Mouse (Mus musculus) cortical plate, adult 2 months (tissue): ENCODE measurements around the gene Ak5. TPM values are rescaled to one million over a fixed set of nuclear protein-coding genes. Genes with fewer than 3 reads are reported as not detected.

Source experiments
- H3K27ac ChIP-seq: fragments of 200-500 bp; 2 replicates; pipeline ENCODE4 v1.5.1; 2012; ENCODE audit warnings: low read length, control low read depth, inconsistent platforms; ENCODE audit not compliant: insufficient read depth
- H3K4me1 ChIP-seq: fragments of 200-500 bp; 2 replicates; pipeline ENCODE4 v1.6.1; 2011; ENCODE audit warnings: low read length; ENCODE audit not compliant: control insufficient read depth, insufficient read depth
- H3K4me3 ChIP-seq: fragments of 200-500 bp; 2 replicates; pipeline ENCODE4 v1.5.1; 2011; ENCODE audit warnings: mild to moderate bottlenecking, low read length, control low read depth; ENCODE audit not compliant: insufficient read depth
- CTCF ChIP-seq: fragments of 200-500 bp; IDR thresholded peaks from 2 replicates; pipeline ENCODE4 v1.5.1; 2011; ENCODE audit warnings: mild to moderate bottlenecking, control low read depth, low read length; ENCODE audit not compliant: insufficient read depth; ENCODE audit errors: extremely low read depth
- POLR2A ChIP-seq: fragments of 200-500 bp; IDR thresholded peaks from 2 replicates; pipeline ENCODE4 v1.6.1; 2011; ENCODE audit warnings: mild to moderate bottlenecking, low read length, control low read depth; ENCODE audit not compliant: insufficient read depth; ENCODE audit errors: extremely low read depth
- polyA plus RNA-seq: library from polyadenylated mRNA; depleted of rRNA; stranded (reverse); fragments of >200 nt; gene quantifications from 2 replicates; pipeline ENCODE4 v1.2.3, GENCODE M21; 2012

Gene Ak5
- polyA plus RNA-seq, 1 experiment, result 53.8 TPM

DNA sequence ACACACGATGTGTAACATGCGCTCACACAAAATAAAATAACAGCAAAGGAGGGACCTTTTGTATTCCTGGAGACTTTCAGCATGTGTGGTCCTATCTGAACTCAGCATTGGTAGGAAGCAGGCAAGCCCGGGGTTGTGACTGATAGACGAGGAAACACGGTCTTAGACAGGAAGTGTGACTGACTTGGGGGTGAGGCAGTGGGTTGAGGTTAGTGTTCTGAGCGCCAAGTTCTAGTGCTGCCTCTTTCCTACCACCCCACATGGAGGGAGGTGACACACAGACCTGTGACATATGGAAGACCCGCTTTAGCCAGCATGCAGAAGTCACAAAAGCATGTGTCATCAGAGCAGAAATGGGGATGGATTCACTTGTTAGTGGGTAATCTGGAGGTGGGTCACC, 158.9 kb downstream of the Ak5 start:
- Histone ChIP-seq H3K27ac (no peak overlapping the region), H3K4me3 (no peak overlapping the region), H3K4me1 (peaks cover 3% of the 10 kb centered on the region; the same call in 1 of the 2 replicates)
- TF ChIP-seq POLR2A, result no peak
- TF ChIP-seq CTCF, result no peak

DNA sequence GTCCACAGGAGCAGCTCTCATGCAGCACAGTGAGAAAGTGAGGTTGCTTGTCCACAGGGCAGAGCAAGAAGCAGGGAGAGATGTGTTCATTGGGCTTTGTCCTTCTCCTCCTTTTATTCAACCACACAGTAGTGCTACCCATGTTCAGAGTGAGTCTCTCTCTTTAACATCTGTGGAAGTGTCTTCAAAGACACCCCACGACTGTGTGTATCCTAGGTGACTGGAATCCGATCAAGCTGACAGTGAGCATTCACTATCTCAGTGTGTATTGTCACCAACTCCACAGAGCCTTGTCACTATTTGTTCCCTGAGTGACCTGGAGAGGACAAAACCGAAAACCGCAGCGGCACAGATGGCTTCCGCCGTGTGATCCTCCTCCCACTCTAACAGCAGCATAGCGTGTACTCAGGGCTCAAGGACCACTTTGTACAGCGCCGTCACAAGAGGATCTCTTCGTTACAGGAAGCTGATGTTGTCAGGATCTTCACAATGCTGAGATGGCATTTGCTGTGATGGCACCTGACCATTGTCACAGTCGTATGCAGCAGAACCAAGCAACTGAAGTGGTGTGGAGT, 159.7 kb downstream of the Ak5 start:
- Histone ChIP-seq H3K27ac (no peak overlapping the region), H3K4me1 (peaks cover 2% of the 10 kb centered on the region; the same call in 1 of the 2 replicates), H3K4me3 (no peak overlapping the region)
- TF ChIP-seq POLR2A (no peak), CTCF (no peak)

GRCm38 (mm10) chr3:152507900-152508299, 160.3 kb downstream of the Ak5 start:
- H3K4me1 ChIP-seq, result 0 out of 2 replicates have a peak, but pooled peaks cover 2% of the 10 kb centered on the region
- TF ChIP-seq CTCF (no peak), POLR2A (no peak)
- H3K4me3 ChIP-seq, result no peak overlapping the region
- no peak overlapping the region for H3K27ac ChIP-seq

DNA sequence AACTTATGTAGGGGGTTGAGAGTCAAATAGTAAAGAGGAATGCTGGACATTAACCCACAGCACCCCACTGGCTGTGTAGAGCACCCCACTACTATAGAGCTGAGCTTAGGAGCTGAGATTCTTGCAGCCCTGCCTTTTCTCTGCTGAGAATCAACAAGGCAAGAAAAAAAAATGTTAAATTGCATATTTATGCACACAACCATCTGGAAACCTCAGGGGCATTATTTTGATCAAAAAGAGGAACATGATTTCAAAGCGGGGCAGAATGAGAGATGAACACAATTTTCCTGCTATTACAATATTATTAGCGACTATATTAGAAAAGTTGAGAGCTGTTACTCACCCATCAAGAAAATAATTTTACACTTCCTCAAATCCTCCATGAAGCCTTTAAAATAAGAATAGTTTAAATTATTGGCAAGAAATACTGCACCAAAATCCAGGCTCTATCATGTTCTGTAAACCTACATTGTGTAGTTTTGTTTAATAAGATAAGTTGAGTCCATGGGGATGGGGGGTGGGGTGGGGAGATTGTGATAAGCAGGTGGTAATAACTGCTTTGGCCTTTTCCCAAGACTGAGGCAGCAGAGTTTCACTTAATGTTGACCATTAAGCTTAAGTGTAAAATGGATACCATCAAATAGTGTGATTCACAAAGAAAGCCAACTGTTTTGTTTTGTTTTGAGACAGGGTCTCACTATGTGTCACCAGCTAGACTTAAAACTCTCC, 169.0 kb downstream of the Ak5 start:
- Histone ChIP-seq H3K4me1 (0 out of 2 replicates have a peak, but pooled peaks cover 2% of the 10 kb centered on the region), H3K27ac (no peak overlapping the region), H3K4me3 (no peak overlapping the region)
- TF ChIP-seq POLR2A (no peak), CTCF (no peak)

- 0 out of 2 replicates have a peak, but pooled peaks cover 2% of the 10 kb centered on the region for H3K4me1 ChIP-seq
- H3K27ac ChIP-seq, result no peak overlapping the region
- TF ChIP-seq CTCF (no peak), POLR2A (no peak)
- H3K4me3 ChIP-seq, result no peak overlapping the region
Observed at GRCm38 (mm10) chr3:152497842-152498241, 170.3 kb downstream of the Ak5 start.

- Histone ChIP-seq H3K27ac (no peak overlapping the region), H3K4me3 (no peak overlapping the region), H3K4me1 (0 out of 2 replicates have a peak, but pooled peaks cover 2% of the 10 kb centered on the region)
- no peak for TF ChIP-seq POLR2A
- TF ChIP-seq CTCF, result no peak
Observed at GRCm38 (mm10) chr3:152497084-152497483, 171.1 kb downstream of the Ak5 start.

DNA sequence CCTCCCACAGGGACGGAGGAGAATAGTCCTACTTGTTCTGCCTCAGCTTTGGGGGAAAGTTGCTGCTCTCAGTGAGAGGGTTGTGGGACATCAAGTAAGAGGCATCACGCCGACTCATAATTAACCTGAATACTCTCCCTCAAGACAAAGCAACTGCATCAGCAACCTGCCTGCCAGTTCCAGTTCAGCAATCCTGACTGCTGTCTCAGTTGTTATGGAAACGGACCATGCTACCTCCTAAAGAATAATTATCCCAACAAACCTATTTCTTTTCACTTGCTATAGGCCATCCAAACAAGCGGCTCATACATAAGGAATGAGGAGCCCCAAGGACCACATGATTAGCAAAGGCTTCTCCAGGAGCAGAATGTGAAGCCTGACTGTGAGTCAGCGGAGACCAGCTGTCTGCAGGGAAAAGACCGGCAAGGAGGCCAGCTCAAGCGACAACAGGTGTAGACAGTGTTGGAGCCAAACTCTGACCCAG, 172.7 kb downstream of the Ak5 start:
- TF ChIP-seq CTCF (no peak), POLR2A (no peak)
- Histone ChIP-seq H3K4me3 (no peak overlapping the region), H3K27ac (no peak overlapping the region), H3K4me1 (0 out of 2 replicates have a peak, but pooled peaks cover 2% of the 10 kb centered on the region)

GRCm38 (mm10) chr3:152494667-152495360, 173.3 kb downstream of the Ak5 start:
- Histone ChIP-seq H3K4me3 (no peak overlapping the region), H3K4me1 (0 out of 2 replicates have a peak, but pooled peaks cover 2% of the 10 kb centered on the region), H3K27ac (no peak overlapping the region)
- TF ChIP-seq CTCF (no peak), POLR2A (no peak)

DNA sequence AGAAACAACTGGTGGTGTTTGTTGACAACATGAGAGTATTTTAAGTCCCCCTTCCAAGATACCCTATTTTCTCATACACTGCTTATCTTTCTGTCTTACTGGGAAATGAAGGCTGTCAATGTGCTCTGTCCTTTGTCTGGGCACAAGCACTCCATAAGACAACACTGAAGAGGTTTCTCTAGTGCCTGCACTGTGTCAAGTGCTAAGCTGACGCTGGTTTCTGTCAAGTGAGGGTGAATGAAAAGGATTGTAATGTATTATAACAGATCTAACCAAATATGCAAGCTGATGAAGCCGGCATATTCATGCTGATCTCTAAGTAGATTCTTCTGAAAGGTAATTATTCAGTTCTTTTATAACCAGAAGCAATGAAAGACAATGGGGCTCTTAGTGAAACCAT, 174.3 kb downstream of the Ak5 start:
- Histone ChIP-seq H3K4me1 (0 out of 2 replicates have a peak, but pooled peaks cover 2% of the 10 kb centered on the region), H3K4me3 (no peak overlapping the region), H3K27ac (no peak overlapping the region)
- TF ChIP-seq CTCF (no peak), POLR2A (no peak)
